ENCODE assay signal across 8 mouse cellular contexts in the genomic region with DNA sequence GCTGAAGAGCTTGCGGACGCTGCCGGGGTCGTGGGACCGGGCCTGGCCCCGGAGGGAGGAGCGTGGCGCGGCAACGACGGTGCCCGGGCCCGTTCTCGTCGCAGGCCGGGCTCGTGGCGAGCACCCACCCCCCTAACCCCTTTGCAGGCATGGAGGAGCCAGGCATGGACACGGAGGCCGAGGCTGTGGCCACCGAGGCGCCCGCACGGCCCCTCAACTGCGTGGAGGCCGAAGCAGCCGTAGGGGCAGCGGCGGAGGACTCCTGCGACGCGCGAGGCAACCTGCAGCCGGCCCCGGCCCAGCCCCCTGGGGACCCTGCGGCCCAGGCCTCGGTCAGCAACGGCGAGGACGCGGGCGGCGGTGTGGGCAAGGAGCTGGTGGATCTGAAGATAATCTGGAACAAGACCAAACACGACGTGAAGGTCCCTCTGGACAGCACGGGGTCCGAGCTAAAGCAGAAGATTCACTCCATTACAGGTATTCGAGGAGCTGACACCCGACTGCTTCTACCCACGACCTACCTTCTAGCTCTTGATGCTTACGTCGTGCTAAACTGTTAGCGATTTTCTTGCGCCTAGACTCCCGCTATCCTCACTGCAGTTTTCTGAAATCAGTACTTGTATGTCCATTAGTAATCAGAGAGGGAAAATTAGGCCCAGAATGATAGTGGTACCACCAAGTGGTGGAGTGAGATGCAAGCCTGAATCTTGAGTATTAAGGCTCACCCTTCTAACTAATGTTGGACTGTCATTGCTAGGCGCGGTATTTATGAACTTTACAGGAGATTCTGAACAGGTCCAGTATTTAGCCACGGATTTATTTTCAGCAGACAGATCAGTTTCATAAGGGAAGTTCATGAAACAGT. TPM values are rescaled to one million over a fixed set of nuclear protein-coding genes. Genes with fewer than 3 reads are reported as not detected.
A peak's percentile ranks its signal among the peaks of the same experiment; 100 is the strongest.
DNase-seq lines count a peak whose midpoint lies in the region; ATAC-seq and TF ChIP-seq lines count a peak whose summit lies in the region.

No protein-coding gene starts in this region.

- H3K27ac ChIP-seq in cerebellum, adult 2 months (ENCODE audit: insufficient read depth, low read length), result peak overlapping the region; percentile 84
- peak overlapping the region; percentile 95 for H3K27ac ChIP-seq in forebrain, embryonic 10.5 days
- peak overlapping the region; percentile 87 for H3K27ac ChIP-seq in midbrain, embryonic 11.5 days (ENCODE audit: low read depth, low read length)

- H3K4me1 ChIP-seq in cerebellum, adult 2 months (ENCODE audit: control insufficient read depth, insufficient read depth, low read length), result peaks cover 3% of the 10 kb centered on the region
- H3K4me1 ChIP-seq in forebrain, embryonic 10.5 days, result peaks cover 32% of the 10 kb centered on the region
- peaks cover 18% of the 10 kb centered on the region for H3K4me1 ChIP-seq in midbrain, embryonic 11.5 days (ENCODE audit: control insufficient read depth, insufficient read depth, low read length)

- no peak for TF ChIP-seq POLR2A in cerebellum, adult 2 months (IDR thresholded peaks at IDR 0.05; ENCODE audit: borderline replicate concordance, insufficient read depth, low read length)

- no peaks in the 10 kb centered on the region for H3K27me3 ChIP-seq in cerebellum, adult 2 months (ENCODE audit: control insufficient read depth, insufficient read depth, low read length)
- no peaks in the 10 kb centered on the region for H3K27me3 ChIP-seq in forebrain, embryonic 10.5 days (ENCODE audit: poor library complexity, severe bottlenecking)
- no peaks in the 10 kb centered on the region for H3K27me3 ChIP-seq in midbrain, embryonic 11.5 days (ENCODE audit: control insufficient read depth, insufficient read depth, low read length)

- peak overlapping the region; percentile 97 for H3K9ac ChIP-seq in midbrain, embryonic 11.5 days (ENCODE audit: low read length)

- no peak for TF ChIP-seq CTCF in cerebellum, adult 2 months (IDR thresholded peaks at IDR 0.05; ENCODE audit: borderline replicate concordance, insufficient read depth, low read depth, low read length)

- H3K36me3 ChIP-seq in forebrain, embryonic 10.5 days (replicated peaks), result peaks cover 45% of the 10 kb centered on the region
- H3K36me3 ChIP-seq in midbrain, embryonic 11.5 days (ENCODE audit: control insufficient read depth, insufficient read depth, low read length), result peaks cover 15% of the 10 kb centered on the region

- no peak; the same call in none of the 2 replicates for ATAC-seq in midbrain, embryonic 11.5 days (ENCODE audit: low FRiP score)
- ATAC-seq in monocyte, adult 5-6 weeks (replicated peaks; ENCODE audit: insufficient number of reproducible peaks, low FRiP score, low TSS enrichment, poor library complexity, severe bottlenecking), result no peak

- DNase-seq in cerebellum, adult 2 months, result no peak
- no peak for DNase-seq in cerebellum, postnatal 4 days (ENCODE audit: low spot score in 2 of 2)
- DNase-seq in right cerebral cortex, postnatal 14 days, result peak; percentile 20
- DNase-seq in right cerebral cortex, adult 18-20 months, result no peak
- DNase-seq in forebrain, embryonic 10.5 days (ENCODE audit: extremely low spot score, low spot score), result no peak
- DNase-seq in kidney, adult 9 months, result peak; percentile 39
- DNase-seq in midbrain, embryonic 11.5 days (ENCODE audit: low spot score, missing footprints), result no peak

- WGBS in cerebellum, adult 2 months, result 2% methylated on average over 58 of the region's 58 CpGs
- WGBS in forebrain, embryonic 10.5 days, result 1% methylated on average over 56 of the region's 58 CpGs
- 2% methylated on average over 52 of the region's 58 CpGs for WGBS in midbrain, embryonic 11.5 days

- no peaks in the 10 kb centered on the region for H3K9me3 ChIP-seq in forebrain, embryonic 10.5 days
- no peaks in the 10 kb centered on the region for H3K9me3 ChIP-seq in midbrain, embryonic 11.5 days (ENCODE audit: control insufficient read depth, low read length)

- peak overlapping the region; percentile 79 for H3K4me3 ChIP-seq in cerebellum, adult 2 months (replicated peaks; ENCODE audit: insufficient read depth, low read depth, low read length)
- H3K4me3 ChIP-seq in forebrain, embryonic 10.5 days, result peak overlapping the region; percentile 99
- peak overlapping the region; percentile 86 for H3K4me3 ChIP-seq in midbrain, embryonic 11.5 days (ENCODE audit: low read depth, low read length)

- peak overlapping the region; percentile 90 for H3K4me2 ChIP-seq in midbrain, embryonic 11.5 days

RNA-seq across cellular contexts. Expression of gene Ears2, which starts 0.7 kb away (rescaled TPM):
- polyA plus RNA-seq in cerebellum, adult 2 months (2012; rRNA removed), result 4.8 and 6.2 TPM in 2 replicates
- polyA plus RNA-seq in forebrain, embryonic 10.5 days (2016; fragmentation: Nextera tagmentation; extraction: Ambion mirVana), result 18.6 and 20.9 TPM in 2 replicates
- 13.4 and 16.3 TPM in 2 replicates for polyA plus RNA-seq in midbrain, embryonic 11.5 days (2014; fragmentation: Nextera tagmentation; extraction: Ambion mirVana)
- total RNA-seq in monocyte, adult 5-6 weeks (2017), result 3.5 to 4.4 TPM (median 3.8 TPM) in 3 replicates

RNA-seq across cellular contexts. Expression of gene Ubfd1, which starts 0.8 kb away (rescaled TPM):
- 52.0 and 56.9 TPM in 2 replicates for polyA plus RNA-seq in cerebellum, adult 2 months (2012; rRNA removed)
- 65.6 and 66.0 TPM in 2 replicates for polyA plus RNA-seq in forebrain, embryonic 10.5 days (2016; fragmentation: Nextera tagmentation; extraction: Ambion mirVana)
- polyA plus RNA-seq in midbrain, embryonic 11.5 days (2014; fragmentation: Nextera tagmentation; extraction: Ambion mirVana), result 94.1 and 94.6 TPM in 2 replicates
- 24.5 to 31.7 TPM (median 31.1 TPM) in 3 replicates for total RNA-seq in monocyte, adult 5-6 weeks (2017)

RNA-seq across cellular contexts. Expression of gene Ndufab1, which starts 33.9 kb away (rescaled TPM):
- polyA plus RNA-seq in cerebellum, adult 2 months (2012; rRNA removed), result 204 and 236 TPM in 2 replicates
- 757 and 765 TPM in 2 replicates for polyA plus RNA-seq in forebrain, embryonic 10.5 days (2016; fragmentation: Nextera tagmentation; extraction: Ambion mirVana)
- polyA plus RNA-seq in midbrain, embryonic 11.5 days (2014; fragmentation: Nextera tagmentation; extraction: Ambion mirVana), result 688 and 709 TPM in 2 replicates
- total RNA-seq in monocyte, adult 5-6 weeks (2017), result 15.4 to 65.3 TPM (median 30.7 TPM) in 3 replicates

RNA-seq across cellular contexts. Expression of gene Gga2, which starts 46.7 kb away (rescaled TPM):
- 22.8 and 23.1 TPM in 2 replicates for polyA plus RNA-seq in cerebellum, adult 2 months (2012; rRNA removed)
- 93.2 and 98.7 TPM in 2 replicates for polyA plus RNA-seq in forebrain, embryonic 10.5 days (2016; fragmentation: Nextera tagmentation; extraction: Ambion mirVana)
- 54.1 and 55.7 TPM in 2 replicates for polyA plus RNA-seq in midbrain, embryonic 11.5 days (2014; fragmentation: Nextera tagmentation; extraction: Ambion mirVana)
- total RNA-seq in monocyte, adult 5-6 weeks (2017), result 6.1 to 7.8 TPM (median 7.4 TPM) in 3 replicates

Comparison
In these comparisons a context has a peak if more than half of its experiments do, and no peak if none do; other contexts are left out.
1. DNase-seq: peak in right cerebral cortex, postnatal 14 days (single experiment) and kidney, adult 9 months (single experiment); none in cerebellum, adult 2 months (0 of 2), cerebellum, postnatal 4 days (0 of 2), right cerebral cortex, adult 18-20 months (single experiment), forebrain, embryonic 10.5 days (single experiment) and midbrain, embryonic 11.5 days (single experiment).
2. Peak in every context shown above with its lines, with median percentiles within 50 percentile points of each other: H3K27ac ChIP-seq and H3K4me3 ChIP-seq.